Mouse (Mus musculus): Measurements from ENCODE around the gene Tmem88b. TPM values are rescaled to one million over a fixed set of nuclear protein-coding genes. Genes with fewer than 3 reads are reported as not detected.

Tmem88b gene
- polyA plus RNA-seq (2015; fragmentation: Nextera tagmentation; extraction: Ambion mirVana), result 0.55 and 0.89 TPM in 2 replicates

DNA sequence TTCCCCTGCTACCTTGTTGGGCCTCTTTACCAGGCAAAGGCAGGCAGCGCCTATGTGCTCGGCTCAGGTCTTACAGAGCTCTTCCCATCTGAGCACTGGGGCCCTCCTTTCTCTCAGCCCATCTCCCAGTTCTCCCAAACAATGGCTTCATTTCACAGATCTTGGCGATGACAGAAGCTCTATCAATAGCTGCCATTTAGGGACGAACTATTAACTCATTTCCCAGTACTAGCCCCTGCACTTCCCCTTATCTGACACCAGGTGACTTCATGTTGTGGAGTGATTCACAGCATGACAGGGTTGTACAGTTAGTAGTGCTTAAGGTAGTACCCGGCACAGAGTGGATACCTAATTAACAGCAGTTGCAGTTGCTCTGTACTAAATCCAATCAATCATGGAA is at the start of gene Tmem88b:
Tmem88b (minus strand) TSS at position 56 of the 400 bp plus-strand sequence.
- WGBS, result 65% methylated on average over 5 of the region's 5 CpGs
- peaks cover 16% of the 10 kb centered on the region for H3K4me1 ChIP-seq
- H3K9me3 ChIP-seq, result no peaks in the 10 kb centered on the region
- no peaks in the 10 kb centered on the region for H3K27me3 ChIP-seq (replicated peaks)
- peak within 1 kb of the TSS; percentile 65 for H3K4me3 ChIP-seq (replicated peaks)
- H3K27ac ChIP-seq, result no peak within 1 kb of the TSS
- no peaks in the 10 kb centered on the region for H3K36me3 ChIP-seq
- peak within 1 kb of the TSS; percentile 81 for H3K4me2 ChIP-seq
- H3K9ac ChIP-seq, result no peak within 1 kb of the TSS
- no peak for ATAC-seq (ENCODE audit: insufficient read depth, low FRiP score, low read depth)

DNA sequence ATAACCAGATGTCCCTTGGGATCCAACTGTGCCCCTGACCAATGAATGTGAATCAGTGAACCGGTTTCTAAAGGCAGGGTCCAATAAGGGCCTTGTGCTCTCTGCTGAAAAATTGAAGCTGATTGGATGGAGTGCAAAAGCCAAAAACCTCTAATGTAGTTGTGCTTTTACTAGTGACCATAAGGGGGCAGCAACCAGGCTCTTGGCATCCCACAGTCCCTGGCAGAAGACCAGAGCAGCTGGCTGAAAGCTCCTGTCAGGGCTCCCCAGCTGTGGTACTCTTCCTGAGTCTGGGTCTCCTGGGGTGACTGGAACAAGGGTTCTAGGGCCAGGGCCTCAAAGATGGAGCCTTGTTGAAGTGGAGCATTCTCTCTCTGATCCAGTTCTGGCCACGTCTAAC is 48.2 kb upstream of the Tmem88b start:
- Histone ChIP-seq H3K9ac (no peak overlapping the region), H3K9me3 (no peaks in the 10 kb centered on the region), H3K4me1 (peaks cover 37% of the 10 kb centered on the region), H3K4me2 (no peak overlapping the region), H3K27ac (peak overlapping the region; percentile 80), H3K36me3 (peaks cover 7% of the 10 kb centered on the region), H3K4me3 (replicated peaks) (no peak overlapping the region), H3K27me3 (replicated peaks) (no peaks in the 10 kb centered on the region)
- WGBS, result 26% methylated on average over 2 of the region's 2 CpGs
- 0 out of 2 replicates have a peak, but pooled peaks have one; percentile 7 for ATAC-seq (ENCODE audit: insufficient read depth, low FRiP score, low read depth)

DNA sequence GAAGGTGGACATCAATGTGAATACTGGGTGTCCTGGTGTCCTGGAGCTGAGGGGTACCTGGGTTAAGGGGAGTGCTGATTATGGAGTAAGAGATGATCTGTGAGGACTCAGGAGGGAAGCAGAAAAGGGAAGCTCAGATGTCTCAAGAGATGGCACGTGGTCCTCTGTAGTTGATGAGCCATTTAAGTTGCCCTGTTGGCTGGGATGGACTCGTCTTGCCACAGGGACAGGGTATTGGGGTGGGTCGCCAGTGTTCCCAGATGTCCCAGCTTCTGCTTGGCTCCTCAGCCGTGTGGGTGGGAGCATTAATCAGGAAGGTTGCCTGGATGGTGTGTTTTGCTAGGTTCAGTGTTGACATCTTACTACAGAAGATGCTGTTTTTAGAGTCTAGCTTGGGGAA is 47.6 kb upstream of the Tmem88b start:
- no peak for ATAC-seq (ENCODE audit: insufficient read depth, low FRiP score, low read depth)
- Histone ChIP-seq H3K9me3 (no peaks in the 10 kb centered on the region), H3K27me3 (replicated peaks) (no peaks in the 10 kb centered on the region), H3K27ac (peak overlapping the region; percentile 27; the same call in 1 of the 2 replicates), H3K4me3 (replicated peaks) (no peak overlapping the region; the same call in 1 of the 2 replicates), H3K4me2 (no peak overlapping the region), H3K4me1 (peaks cover 32% of the 10 kb centered on the region), H3K9ac (no peak overlapping the region), H3K36me3 (peaks cover 7% of the 10 kb centered on the region)
- WGBS, result 84% methylated on average over 4 of the region's 4 CpGs

DNA sequence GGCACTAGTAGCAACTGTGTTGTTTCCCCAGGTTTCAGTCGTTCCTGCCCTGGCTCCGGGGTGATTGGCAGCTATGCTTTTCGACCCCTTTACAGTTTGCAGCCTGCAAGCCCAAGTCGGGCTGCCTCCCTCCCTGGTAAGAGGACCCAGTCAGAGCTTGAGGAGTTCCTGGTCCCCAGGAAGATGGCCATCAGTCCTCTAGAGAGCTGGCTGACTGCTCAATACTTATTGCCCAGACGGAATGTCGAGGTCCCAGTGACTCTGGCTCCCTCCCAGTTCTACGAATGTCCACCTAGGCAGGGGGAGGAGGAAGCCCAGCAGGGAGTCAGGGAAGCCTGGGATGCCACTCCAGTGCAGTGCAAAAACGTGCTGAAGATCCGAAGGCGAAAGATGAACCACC is 46.6 kb upstream of the Tmem88b start:
- Histone ChIP-seq H3K27me3 (replicated peaks) (no peaks in the 10 kb centered on the region), H3K27ac (peak overlapping the region; percentile 94; the same call in 1 of the 2 replicates), H3K9me3 (no peaks in the 10 kb centered on the region), H3K4me2 (peak overlapping the region; percentile 93), H3K9ac (peak overlapping the region; percentile 91), H3K36me3 (peaks cover 7% of the 10 kb centered on the region), H3K4me1 (peaks cover 23% of the 10 kb centered on the region), H3K4me3 (replicated peaks) (peak overlapping the region; percentile 85)
- no peak for ATAC-seq (ENCODE audit: insufficient read depth, low FRiP score, low read depth)
- 52% methylated on average over 10 of the region's 10 CpGs for WGBS

DNA sequence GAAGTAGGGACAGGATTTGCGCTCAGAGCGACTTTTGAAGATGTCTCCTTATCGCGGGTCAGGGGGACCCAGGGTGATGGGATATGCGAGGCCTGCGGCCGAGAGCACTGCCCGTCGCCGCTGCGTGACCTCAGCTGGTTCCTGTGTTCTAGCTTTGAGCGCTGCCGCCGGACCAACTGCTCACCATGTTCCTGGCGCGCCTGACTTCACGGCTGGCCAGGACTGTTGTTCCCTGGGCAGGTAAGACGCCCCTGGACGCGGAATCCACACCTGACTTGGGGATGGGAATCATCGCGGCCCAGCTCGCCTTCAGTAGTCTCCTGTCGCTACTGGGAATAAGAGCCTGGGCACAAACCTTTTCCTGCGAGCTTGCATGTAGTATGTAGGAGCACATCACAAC is 46.2 kb upstream of the Tmem88b start:
- Histone ChIP-seq H3K9me3 (no peaks in the 10 kb centered on the region), H3K4me2 (peak overlapping the region; percentile 93), H3K4me3 (replicated peaks) (peak overlapping the region; percentile 85), H3K36me3 (peaks cover 7% of the 10 kb centered on the region), H3K27me3 (replicated peaks) (no peaks in the 10 kb centered on the region), H3K9ac (peak overlapping the region; percentile 91), H3K27ac (peak overlapping the region; percentile 94), H3K4me1 (peaks cover 21% of the 10 kb centered on the region)
- WGBS, result under 1% methylated on average over 25 of the region's 25 CpGs
- ATAC-seq (ENCODE audit: insufficient read depth, low FRiP score, low read depth), result 0 out of 2 replicates have a peak, but pooled peaks have one; percentile 0

DNA sequence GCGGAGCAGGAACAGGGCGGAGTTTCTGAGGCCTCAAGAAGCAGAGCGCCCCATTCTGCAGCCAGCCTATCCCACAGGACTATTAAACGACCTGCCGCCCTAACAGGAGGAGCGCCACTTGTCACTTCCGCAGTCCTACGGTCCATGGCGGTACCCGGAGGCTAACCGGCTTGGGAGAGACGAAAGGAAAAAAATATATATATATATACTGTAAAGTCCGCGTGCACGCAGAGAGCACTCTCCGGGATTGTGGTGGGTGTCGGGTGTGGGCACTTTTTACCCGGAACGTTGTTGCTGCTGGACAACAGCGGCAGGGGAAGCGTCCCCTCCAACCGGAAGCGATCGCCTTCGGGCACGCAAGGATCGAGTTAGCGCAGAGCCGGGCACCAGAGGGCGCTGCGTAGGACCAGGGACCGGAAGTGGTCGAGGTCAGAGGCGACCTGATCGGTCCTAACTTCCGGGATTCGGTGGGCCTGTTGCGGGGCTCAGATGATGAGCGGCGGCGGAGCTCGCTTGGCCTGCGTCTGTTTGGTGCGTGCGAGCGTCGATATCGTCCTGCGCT is 45.6 kb upstream of the Tmem88b start, which contains the start of gene Aurkaip1:
Aurkaip1 (plus strand) TSS at position 68 of the 562 bp plus-strand sequence.
- H3K27ac ChIP-seq, result peak within 1 kb of the TSS; percentile 94
- H3K9ac ChIP-seq, result peak within 1 kb of the TSS; percentile 91
- peak within 1 kb of the TSS; percentile 85 for H3K4me3 ChIP-seq (replicated peaks)
- peaks cover 21% of the 10 kb centered on the region for H3K4me1 ChIP-seq
- peak within 1 kb of the TSS; percentile 93 for H3K4me2 ChIP-seq
- H3K27me3 ChIP-seq (replicated peaks), result no peaks in the 10 kb centered on the region
- H3K36me3 ChIP-seq, result peaks cover 7% of the 10 kb centered on the region
- ATAC-seq (ENCODE audit: insufficient read depth, low FRiP score, low read depth), result peak; percentile 94
- no peaks in the 10 kb centered on the region for H3K9me3 ChIP-seq
- 0% methylated on average over 49 of the region's 49 CpGs for WGBS

DNA sequence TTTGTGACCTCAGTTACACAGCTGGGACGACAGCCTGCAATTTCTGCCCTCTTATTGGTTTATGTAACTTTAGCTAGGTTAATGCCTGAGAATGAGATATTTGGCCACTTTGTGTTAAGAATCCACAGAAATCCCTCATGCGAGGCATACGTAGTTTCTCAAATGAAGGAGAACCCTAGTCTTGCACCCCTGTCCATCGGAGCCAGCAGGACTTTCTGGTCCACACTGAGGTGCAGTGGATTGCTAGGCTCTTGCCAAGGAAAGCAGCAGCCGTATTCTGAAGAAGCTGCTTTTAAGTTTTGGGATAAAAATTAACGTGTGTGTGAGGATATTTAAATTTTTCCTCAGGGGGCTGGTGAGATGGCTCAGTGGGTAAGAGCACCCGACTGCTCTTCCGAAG is 44.9 kb upstream of the Tmem88b start:
- no peak for ATAC-seq (ENCODE audit: insufficient read depth, low FRiP score, low read depth)
- H3K4me2 ChIP-seq, result peak overlapping the region; percentile 93
- no peaks in the 10 kb centered on the region for H3K27me3 ChIP-seq (replicated peaks)
- no peaks in the 10 kb centered on the region for H3K9me3 ChIP-seq
- peaks cover 21% of the 10 kb centered on the region for H3K4me1 ChIP-seq
- peak overlapping the region; percentile 85 for H3K4me3 ChIP-seq (replicated peaks)
- no peak overlapping the region for H3K9ac ChIP-seq
- WGBS, result 52% methylated on average over 8 of the region's 8 CpGs
- H3K36me3 ChIP-seq, result peaks cover 7% of the 10 kb centered on the region
- H3K27ac ChIP-seq, result peak overlapping the region; percentile 94; the same call in 1 of the 2 replicates

DNA sequence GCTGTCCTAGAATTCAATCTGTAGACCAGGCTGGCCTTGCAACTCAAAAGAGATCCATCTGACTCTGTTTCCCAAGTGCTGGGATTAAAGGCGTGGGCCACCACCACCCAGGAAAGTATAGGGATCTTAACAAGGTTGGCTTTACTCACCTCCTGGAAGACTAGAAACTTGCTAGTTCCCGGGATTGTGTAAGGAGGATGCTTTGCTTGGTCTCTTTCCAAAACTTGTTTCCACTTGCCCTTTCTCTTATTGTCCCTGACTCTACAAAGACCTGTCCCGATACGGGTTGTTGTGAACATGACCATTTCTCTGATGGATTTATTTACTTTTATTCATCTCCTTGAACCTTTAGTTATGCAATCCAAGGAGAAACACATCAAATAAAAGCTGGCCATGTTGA is 44.2 kb upstream of the Tmem88b start:
- Histone ChIP-seq H3K27ac (no peak overlapping the region), H3K4me2 (no peak overlapping the region), H3K4me3 (replicated peaks) (no peak overlapping the region), H3K36me3 (peaks cover 10% of the 10 kb centered on the region), H3K9me3 (no peaks in the 10 kb centered on the region), H3K4me1 (peaks cover 21% of the 10 kb centered on the region), H3K27me3 (replicated peaks) (no peaks in the 10 kb centered on the region), H3K9ac (no peak overlapping the region)
- WGBS, result 90% methylated on average over 4 of the region's 4 CpGs
- no peak for ATAC-seq (ENCODE audit: insufficient read depth, low FRiP score, low read depth)

DNA sequence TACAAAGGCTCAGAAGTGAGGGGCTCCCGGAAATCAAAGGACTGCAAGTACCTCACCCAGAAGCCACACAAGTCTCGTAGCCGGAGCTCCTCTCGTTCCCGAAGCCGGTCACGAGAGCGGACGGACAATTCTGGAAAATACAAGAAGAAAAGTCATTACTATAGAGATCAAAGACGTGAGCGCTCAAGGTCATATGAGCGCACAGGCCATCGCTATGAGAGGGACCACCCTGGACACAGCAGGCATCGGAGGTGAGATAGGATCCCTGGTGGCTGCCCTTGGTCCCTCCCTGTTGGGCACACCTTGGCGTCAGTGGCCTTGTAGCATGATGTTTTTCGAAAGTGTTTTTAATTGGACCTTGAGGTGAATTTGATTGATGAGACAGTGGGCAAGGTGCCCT is 37.8 kb upstream of the Tmem88b start:
- H3K4me3 ChIP-seq (replicated peaks), result no peak overlapping the region
- no peaks in the 10 kb centered on the region for H3K4me1 ChIP-seq
- no peak overlapping the region for H3K9ac ChIP-seq
- no peaks in the 10 kb centered on the region for H3K9me3 ChIP-seq
- H3K4me2 ChIP-seq, result no peak overlapping the region
- H3K27ac ChIP-seq, result no peak overlapping the region
- no peak for ATAC-seq (ENCODE audit: insufficient read depth, low FRiP score, low read depth)
- no peaks in the 10 kb centered on the region for H3K27me3 ChIP-seq (replicated peaks)
- H3K36me3 ChIP-seq, result peaks cover 55% of the 10 kb centered on the region
- WGBS, result 96% methylated on average over 16 of the region's 16 CpGs

DNA sequence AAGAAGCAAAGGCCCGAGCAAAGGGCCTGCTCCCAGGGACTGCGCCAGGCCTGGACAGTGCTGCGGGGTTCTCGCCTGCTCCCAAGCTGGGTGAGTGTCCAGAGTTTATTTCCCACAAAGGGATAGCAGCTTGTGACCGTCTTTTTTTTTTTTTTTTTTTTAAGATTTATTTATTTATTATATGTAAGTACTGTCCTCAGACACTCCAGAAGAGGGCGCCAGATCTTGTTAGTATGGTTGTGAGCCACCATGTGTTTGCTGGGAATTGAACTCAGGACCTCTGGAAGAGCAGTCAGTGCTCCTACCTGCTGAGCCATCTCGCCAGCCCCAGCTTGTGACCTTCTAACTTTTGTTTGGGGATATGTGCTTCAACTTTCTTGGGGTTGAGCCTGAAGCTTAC is 35.4 kb upstream of the Tmem88b start:
- WGBS, result 75% methylated on average over 7 of the region's 7 CpGs

DNA sequence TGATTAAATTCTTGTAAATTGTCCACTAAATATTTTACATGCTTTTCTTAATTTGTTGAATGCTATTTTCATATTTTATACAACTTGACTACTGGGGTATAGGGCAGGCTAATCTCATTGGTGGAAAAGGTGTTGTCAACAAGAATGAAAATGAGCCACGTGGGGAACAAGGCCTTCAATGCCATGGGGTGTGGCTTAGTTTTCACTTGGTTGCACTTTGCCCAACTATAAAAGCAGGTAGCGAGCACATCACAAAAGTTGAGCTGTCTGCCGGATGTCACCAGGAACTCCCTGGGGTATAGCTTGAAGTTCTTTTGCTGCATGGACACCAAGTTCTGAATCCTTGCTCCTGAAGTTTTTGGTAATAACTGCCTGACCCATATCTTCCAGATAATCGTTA is 31.9 kb upstream of the Tmem88b start:
- no peaks in the 10 kb centered on the region for H3K9me3 ChIP-seq
- H3K9ac ChIP-seq, result no peak overlapping the region
- no peak overlapping the region for H3K27ac ChIP-seq
- no peak for ATAC-seq (ENCODE audit: insufficient read depth, low FRiP score, low read depth)
- 79% methylated on average over 4 of the region's 4 CpGs for WGBS
- H3K36me3 ChIP-seq, result peaks cover 69% of the 10 kb centered on the region
- H3K4me2 ChIP-seq, result no peak overlapping the region
- peaks cover 12% of the 10 kb centered on the region for H3K4me1 ChIP-seq
- H3K27me3 ChIP-seq (replicated peaks), result no peaks in the 10 kb centered on the region
- no peak overlapping the region for H3K4me3 ChIP-seq (replicated peaks)

More for the DNA sequence above, 35.4 kb upstream of the Tmem88b start:
- Histone ChIP-seq H3K9ac (no peak overlapping the region), H3K27me3 (replicated peaks) (no peaks in the 10 kb centered on the region), H3K36me3 (peaks cover 77% of the 10 kb centered on the region), H3K9me3 (no peaks in the 10 kb centered on the region), H3K4me1 (no peaks in the 10 kb centered on the region), H3K27ac (no peak overlapping the region), H3K4me2 (no peak overlapping the region), H3K4me3 (replicated peaks) (no peak overlapping the region)
- no peak for ATAC-seq (ENCODE audit: insufficient read depth, low FRiP score, low read depth)

DNA sequence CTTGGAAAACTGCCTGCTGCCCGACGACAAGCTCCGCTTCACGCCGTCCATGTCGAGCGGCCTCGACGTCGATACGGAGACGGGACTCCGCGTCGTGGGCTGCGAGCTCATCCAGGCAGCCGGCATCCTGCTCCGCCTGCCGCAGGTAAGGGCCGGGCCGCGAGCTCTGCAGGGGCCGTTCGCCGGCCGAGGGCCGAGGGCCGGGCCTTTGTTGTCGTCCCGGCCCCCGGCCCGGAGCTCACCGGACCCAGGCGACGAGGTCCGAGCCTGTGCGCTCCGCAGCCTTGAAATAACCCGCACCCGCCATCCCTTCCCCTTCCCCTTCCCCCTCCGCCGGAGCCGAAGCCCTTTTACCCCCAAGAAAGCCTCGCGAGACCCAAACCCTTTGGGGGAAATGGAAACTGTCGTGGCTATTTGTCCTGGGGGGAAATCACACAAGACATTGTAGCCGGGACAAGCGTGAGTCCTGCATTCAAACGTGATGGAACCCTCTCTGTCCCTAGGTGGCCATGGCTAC is 27.0 kb upstream of the Tmem88b start:
- Histone ChIP-seq H3K4me2 (peak overlapping the region; percentile 74), H3K4me3 (replicated peaks) (peak overlapping the region; percentile 91), H3K9me3 (no peaks in the 10 kb centered on the region), H3K36me3 (peaks cover 60% of the 10 kb centered on the region), H3K9ac (peak overlapping the region; percentile 100), H3K27ac (peak overlapping the region; percentile 89), H3K27me3 (replicated peaks) (no peaks in the 10 kb centered on the region), H3K4me1 (peaks cover 18% of the 10 kb centered on the region)
- peak; percentile 15 for ATAC-seq (ENCODE audit: insufficient read depth, low FRiP score, low read depth)
- 1% methylated on average over 49 of the region's 49 CpGs for WGBS
